Mouse (Mus musculus) testis, adult 10 weeks (tissue): ENCODE measurements around the gene Mog. TPM values are rescaled to one million over a fixed set of nuclear protein-coding genes. Genes with fewer than 3 reads are reported as not detected.

Source experiments
- polyA plus RNA-seq: library from polyadenylated mRNA; stranded (reverse); fragments of 350-450 nt; fragmentation: Illumina TruSeq; extraction: RNeasy Lipid Tissue Mini Kit (QIAGEN cat#74804); gene quantifications from one replicate; pipeline ENCODE4 v1.2.3, GENCODE M21; 2014; ENCODE audit warnings: low read depth, low replicate concordance

Mog gene
- polyA plus RNA-seq, result not detected

DNA sequence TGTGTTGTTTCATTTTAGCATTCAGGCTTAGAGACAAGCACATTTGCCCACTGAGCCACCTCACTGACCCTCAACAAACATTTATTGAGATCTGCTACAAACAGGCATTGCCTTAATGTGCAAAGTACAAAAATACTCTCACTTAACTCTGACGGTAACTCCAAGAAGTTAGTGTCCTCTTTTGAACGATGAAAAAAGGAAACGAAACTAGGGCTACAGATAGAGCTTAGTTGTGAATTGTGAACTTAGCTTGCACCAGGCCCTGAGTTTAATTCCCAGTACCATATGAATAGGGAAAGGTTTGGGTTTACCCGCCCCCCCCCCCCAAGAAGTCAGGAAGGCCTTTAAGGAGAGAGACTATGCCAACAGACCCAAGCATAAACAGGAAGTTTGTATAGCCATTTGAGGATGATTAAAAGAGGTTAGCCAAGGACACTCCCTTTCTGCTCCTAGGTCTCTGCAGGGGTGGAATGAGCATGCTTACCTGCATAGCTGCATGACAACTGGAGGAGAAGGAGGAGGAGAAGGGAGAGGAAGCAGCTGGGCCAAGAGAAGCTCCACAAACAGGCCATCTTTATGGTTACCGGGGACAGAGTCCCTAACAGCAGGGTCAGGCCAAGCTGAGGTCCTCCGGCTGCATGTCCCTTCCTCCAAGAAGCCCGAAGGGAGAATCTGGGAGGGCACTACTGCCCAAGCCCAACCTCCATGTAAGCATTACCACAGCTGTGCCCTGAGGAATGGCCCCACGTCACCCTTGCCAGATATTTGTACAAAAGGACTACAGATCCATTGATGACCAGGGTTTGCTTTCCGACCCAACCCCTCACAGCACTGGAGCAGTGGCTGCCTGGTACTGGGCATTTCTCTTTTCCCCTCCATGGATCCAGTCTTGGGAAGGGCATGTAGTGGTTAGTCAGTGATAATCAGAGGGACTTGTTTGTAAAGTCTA is at the start of gene Mog:
TSS of gene Mog (minus strand) at position 771 of the 949 bp plus-strand sequence.

DNA sequence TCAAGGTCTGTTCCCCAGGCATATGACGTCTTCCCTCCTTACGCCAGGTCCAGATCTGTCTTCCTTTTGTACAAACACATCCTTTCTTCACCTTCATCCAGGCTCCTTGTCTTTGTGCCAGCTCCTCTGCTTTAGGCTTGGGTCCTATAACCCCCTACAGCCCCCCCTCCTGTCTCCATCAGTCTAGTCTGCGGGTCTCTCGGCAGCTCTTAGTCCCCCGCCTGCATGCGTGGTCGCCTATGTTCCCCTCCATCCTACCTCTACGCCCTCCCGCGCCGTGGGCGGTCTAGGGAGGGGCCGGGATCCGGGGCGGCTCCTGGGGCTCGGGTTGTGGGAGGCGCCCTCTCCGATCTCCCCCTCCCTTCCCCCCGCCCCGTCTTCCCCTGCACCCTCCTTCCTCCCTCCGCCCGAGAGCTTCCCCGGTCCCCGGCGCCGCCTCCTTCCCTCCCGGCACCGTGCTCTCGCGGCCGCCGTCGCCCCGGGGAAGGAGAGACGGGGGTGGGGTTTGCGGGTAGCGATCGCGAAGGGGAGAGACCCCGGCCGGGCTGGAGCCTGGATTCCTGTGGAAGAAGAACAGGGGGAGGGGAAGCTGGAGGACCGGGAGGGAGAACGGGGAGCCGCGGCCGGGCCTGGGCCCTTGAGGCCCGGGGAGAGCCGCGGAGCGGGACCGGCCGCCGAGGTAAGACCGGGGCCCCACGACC is 22.6 kb upstream of the Mog start, which contains the start of gene Gabbr1:
TSS of gene Gabbr1 (plus strand) at position 356 of the 701 bp plus-strand sequence.

DNA sequence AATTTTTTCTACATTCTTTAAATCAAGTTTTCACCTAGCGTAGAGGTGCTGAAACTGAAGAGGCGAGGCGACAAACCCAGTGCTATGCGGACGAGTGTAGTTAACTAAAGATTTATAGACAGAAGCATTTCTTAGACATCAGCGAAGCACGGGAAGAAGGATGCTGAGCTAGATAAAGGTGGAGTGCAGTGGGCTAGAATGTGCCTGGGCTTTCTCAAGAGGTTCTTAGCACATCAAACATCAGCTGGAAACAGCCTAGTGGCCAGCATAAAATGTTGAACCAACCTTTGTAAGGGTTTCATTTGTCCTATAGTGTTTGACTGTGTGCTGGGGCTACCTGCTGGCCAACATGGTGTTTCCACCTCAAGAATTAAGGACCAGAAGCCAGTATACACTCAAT is 22.3 kb downstream of the Mog start, which contains the start of gene Zfp57:
TSS of gene Zfp57 (plus strand) at position 301 of the 400 bp plus-strand sequence.

DNA sequence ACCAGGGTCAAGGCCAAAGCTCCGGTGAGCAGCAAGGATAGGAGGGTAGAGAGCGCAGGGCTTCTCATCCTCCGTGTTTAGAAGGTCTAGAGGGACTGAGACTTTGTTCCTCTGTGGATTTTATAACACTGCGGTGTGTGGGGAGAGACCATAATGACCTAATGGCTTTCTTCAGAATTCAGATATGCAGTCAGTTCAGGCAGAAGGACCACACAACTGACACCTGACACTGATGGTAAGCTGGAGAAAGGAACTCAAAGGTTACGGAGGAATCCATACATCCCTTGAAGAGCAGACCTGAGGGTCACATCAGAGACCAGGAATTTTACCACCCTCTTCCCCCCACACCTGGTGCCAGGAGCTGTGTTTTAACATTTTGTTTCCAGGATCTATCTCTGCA is 33.8 kb downstream of the Mog start, which contains the start of gene H2-M5:
TSS of gene H2-M5 (minus strand) at position 101 of the 400 bp plus-strand sequence.

DNA sequence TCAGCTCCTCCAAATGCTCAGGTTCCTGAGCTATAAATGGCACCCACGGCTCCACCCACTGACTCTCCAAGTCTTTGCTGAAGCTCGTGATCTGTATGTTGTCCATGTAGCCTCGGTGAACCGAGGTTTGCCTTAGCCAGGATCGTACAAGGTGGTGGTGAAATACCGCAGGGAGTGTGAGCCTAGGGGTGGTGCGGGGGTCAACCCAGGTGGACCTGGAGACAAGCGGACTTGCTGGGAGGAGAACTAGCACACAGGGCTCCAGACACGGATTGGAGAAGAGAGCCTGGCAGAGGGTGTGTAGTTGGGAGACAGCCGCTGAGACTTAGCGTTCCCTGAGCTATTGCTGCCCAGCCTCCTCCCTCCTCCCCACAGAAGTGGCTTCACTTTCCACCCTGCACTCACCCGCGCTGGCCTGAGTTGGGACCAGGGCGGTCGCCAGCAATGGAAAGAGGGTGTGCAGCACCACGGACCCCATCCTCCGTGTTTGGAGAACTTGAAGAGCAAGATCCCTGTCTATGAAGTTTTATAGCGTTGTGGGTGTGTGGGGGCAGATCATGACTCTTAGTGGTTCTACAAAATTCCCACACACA is 41.9 kb downstream of the Mog start, which contains the start of gene 2410137M14Rik:
TSS of gene 2410137M14Rik (minus strand) at position 17 of the 593 bp plus-strand sequence.

Other genes with a start within 250 kb of the Mog start
- not detected for gene H2-M10.6, start 211.2 kb downstream of the Mog start, polyA plus RNA-seq
- gene Trim26, start 186.3 kb downstream of the Mog start, polyA plus RNA-seq, result 21.2 TPM
- not detected for gene Trim15, start 156.2 kb downstream of the Mog start, polyA plus RNA-seq
- not detected for gene Trim10, start 153.8 kb downstream of the Mog start, polyA plus RNA-seq
- gene Trim40, start 133.3 kb downstream of the Mog start, polyA plus RNA-seq, result not detected
- not detected for gene Trim31, start 125.3 kb downstream of the Mog start, polyA plus RNA-seq
- gene Rnf39, start 80.5 kb downstream of the Mog start, polyA plus RNA-seq, result not detected
- 163 TPM for gene Ppp1r11, start 71.7 kb downstream of the Mog start, polyA plus RNA-seq
- gene Znrd1, start 64.8 kb downstream of the Mog start, polyA plus RNA-seq, result 36.6 TPM
- 458 TPM for gene Znrd1as, start 64.8 kb downstream of the Mog start, polyA plus RNA-seq
- gene 2410137M14Rik, start 42.2 kb downstream of the Mog start, polyA plus RNA-seq, result 0.97 TPM
- gene H2-M5, start 33.9 kb downstream of the Mog start, polyA plus RNA-seq, result 0.97 TPM
- 27.4 TPM for gene Zfp57, start 22.2 kb downstream of the Mog start, polyA plus RNA-seq
- gene Gabbr1, start 22.6 kb upstream of the Mog start, polyA plus RNA-seq, result 10.9 TPM
- not detected for gene Olfr90, start 65.1 kb upstream of the Mog start, polyA plus RNA-seq
- 0.07 TPM for gene Olfr91, start 74.9 kb upstream of the Mog start, polyA plus RNA-seq
- gene Olfr92, start 96.7 kb upstream of the Mog start, polyA plus RNA-seq, result not detected
- gene Olfr93, start 138.1 kb upstream of the Mog start, polyA plus RNA-seq, result 0.90 TPM
- gene Ubd, start 170.5 kb upstream of the Mog start, polyA plus RNA-seq, result not detected
- not detected for gene Olfr94, start 177.6 kb upstream of the Mog start, polyA plus RNA-seq
- not detected for gene Olfr95, start 189.7 kb upstream of the Mog start, polyA plus RNA-seq
- not detected for gene Olfr96, start 196.7 kb upstream of the Mog start, polyA plus RNA-seq
- not detected for gene Olfr97, start 213.9 kb upstream of the Mog start, polyA plus RNA-seq
- not detected for gene Olfr98, start 240.4 kb upstream of the Mog start, polyA plus RNA-seq
- 0.28 TPM for gene H2-M3, start 246.8 kb upstream of the Mog start, polyA plus RNA-seq